Mouse (Mus musculus) retina, postnatal 1 day (tissue): Measurements from ENCODE around the gene Gm3072.
"Not testable (repeated sequence)": the region's sequence is repeated elsewhere in the genome, so short reads cannot be mapped to it uniquely, and the experiment has no call there.

Source experiments
- DNase-seq: peaks from one replicate; pipeline ENCODE4 v3.0.0-alpha.2; 2012

Gm3072 gene

DNA sequence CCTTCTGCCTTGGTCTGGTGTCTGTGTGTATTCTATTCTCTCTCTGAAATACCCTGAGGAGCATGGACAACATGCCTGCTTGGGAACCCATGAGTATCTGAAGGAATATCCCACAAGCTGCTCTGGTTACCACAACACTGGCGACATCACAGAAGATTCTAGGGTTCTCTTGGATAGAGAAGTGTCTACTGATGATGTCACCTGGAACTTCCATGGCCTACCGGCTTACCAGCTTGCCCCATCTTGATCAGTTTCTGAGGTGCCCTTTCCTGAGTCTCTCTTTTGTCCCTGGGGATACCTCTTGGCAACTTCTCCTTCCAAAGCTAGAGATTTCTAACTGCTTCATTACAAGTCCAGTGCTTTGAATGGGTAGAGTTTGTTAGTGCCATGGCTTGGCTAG, at the start of gene Gm3072:
Gene Gm3072 (minus strand): TSS at position 101 of the 400 bp plus-strand sequence.
- DNase-seq: not testable (repeated sequence)

DNA sequence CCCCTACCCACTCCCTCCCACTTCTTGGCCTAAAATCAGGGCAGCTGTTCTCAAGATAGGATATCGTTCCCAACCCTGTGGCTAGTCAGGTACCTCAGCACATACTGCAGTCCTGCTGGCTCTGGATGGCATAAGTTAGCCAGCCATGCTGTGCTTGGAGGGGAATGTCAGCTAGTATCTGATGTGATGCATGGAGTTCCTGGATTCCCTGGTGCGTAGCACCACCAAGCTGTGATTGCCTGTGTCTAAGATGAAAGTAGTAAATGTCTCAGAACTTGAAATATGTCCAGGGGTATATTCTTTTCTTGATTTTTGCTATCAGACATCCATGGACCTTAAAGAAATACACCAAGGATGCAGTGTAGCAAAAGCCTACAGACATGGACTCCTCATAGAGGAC, 23.8 kb upstream of the Gm3072 start:
- not testable (repeated sequence) for DNase-seq

DNA sequence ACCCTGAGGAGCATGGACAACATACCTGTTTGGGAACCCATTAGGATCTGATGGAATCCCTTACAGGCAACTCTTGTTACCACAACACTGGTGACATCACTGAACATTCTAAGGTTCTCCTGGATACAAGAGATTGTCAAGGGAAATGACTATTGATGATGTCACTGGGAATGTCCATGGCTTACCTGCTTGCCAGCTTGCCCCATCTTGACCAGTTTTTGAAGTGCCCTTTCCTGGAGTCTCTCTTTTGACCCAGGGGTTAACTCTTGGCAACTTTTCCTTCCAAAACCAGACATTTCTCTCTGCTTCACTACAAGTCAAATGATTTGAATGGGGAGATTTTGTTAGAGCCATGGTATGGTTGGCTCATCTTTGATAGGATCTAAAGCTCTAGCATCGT, 22.0 kb upstream of the Gm3072 start, which contains the start of gene Gm3676:
Gene Gm3676 (minus strand): TSS at position 101 of the 400 bp plus-strand sequence.
- DNase-seq: not testable (repeated sequence)

DNA sequence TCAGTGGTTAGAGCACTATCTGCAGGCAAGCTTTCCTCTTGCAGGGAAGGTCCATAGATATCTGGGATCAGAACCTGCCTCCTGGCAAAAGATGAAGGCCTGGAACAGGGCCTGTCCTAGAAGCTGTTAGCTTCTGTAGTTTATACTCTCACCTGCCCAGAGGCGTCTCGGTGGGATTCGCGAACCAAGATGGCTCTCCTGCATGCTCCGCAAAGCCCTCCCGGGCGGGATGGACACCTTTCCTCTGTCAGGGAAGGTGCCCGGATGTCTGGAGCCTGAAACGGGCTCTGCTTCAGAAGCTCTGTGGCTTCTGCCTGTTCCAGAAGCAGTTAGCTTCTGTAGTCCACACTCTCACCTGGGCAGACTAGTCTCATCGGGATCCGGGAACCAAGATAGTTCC, 5.7 kb upstream of the Gm3072 start:
- DNase-seq: not testable (repeated sequence)

DNA sequence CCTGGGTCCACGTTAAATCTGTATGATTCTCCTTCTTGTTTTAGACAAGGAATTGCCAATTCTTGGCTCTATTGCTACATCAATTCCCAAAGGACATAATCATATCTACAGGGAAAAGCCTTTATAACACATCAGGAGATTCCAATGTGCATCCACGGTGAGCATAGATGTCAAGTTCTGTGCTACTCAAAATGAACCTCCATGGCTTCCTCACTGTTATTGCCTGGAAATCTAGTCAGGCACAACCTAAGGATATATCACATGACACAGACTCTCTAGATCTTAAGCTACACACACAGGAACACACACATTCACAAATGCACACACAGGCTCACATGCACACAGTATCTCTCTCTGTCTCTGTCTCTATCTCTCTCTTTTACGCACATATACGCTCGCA, 1.9 kb downstream of the Gm3072 start:
- not testable (repeated sequence) for DNase-seq

DNA sequence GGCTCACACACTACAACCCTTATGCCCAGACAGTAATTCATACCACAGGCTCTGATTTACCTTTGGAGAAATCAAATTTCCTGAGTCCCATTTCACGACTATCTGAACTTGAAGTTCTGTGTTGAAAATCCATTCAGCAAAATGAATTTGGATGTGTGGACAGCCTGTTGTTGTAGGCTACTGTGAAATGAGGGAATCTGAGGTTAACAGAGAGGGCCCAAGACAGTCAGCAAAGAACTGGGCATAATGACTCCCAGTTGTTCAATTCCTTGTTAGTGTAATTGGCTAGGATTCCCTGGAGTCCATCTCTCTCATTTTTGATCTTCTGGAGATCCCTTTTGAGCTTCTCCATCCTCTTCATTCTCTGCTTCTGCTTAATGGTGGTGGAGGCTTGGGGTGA, 13.7 kb downstream of the Gm3072 start:
- DNase-seq: not testable (repeated sequence)

DNA sequence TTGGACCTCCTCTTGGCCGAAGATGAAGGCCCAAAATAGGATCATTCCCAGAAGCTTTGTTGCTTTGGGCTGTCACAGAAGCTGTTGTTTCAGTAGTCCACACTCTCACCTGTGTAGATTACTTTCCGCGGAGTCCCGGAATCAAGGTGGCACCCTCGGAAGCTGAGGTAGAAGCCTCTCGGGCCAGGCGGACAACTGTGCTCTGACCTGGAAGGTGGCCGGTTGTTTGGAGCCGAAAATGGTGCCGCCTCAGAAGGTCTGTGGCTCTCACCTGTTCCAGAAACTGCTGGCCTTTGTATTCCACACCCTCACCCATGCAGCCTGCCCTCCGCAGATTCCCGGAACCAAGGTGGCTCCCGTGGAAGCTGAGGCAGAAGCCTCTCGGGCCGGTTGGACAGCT, 23.5 kb downstream of the Gm3072 start:
- not testable (repeated sequence) for DNase-seq

DNA sequence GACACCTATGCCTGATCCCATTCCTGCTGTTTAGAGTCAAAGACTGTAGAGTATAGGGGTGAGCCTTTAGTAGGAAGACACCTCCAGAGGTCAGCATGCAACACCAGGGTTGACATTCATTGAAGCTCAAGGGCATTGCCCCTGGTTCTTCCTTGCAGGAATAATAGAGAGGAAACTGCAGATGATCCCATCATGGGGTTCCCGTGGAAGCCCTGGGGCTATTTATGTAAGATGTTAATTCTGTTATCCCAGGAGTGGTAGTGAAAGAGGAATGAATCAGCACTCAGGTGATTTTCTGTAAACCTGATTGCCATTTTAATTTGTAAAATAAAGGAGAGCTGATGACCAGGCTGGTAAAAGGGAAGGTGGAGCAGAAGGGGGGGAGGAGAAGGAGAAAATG, 38.1 kb downstream of the Gm3072 start:
- not testable (repeated sequence) for DNase-seq

DNA sequence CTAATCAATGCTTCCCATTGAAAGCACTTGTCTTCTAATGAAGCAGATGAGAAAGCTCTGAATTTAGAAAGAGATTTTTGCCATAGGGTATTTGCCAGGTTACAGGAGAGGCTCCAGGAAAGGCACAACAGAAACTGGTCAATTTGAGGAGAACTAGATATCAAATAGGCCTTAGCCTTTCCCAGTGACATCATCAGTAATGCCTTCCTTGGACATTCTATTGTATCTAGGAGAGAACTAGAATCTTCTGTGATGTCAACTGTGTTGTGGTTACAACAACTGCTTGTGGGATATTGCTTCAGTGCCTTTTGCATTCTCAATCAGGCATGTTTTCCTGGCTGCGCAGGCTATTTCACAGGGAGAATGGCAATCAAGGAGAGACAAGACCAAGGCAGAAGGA, 51.5 kb downstream of the Gm3072 start, which contains the start of gene 1700049E17Rik2:
Gene 1700049E17Rik2 (plus strand): TSS at position 301 of the 400 bp plus-strand sequence.
- DNase-seq: not testable (repeated sequence)
